In the genomic region with DNA sequence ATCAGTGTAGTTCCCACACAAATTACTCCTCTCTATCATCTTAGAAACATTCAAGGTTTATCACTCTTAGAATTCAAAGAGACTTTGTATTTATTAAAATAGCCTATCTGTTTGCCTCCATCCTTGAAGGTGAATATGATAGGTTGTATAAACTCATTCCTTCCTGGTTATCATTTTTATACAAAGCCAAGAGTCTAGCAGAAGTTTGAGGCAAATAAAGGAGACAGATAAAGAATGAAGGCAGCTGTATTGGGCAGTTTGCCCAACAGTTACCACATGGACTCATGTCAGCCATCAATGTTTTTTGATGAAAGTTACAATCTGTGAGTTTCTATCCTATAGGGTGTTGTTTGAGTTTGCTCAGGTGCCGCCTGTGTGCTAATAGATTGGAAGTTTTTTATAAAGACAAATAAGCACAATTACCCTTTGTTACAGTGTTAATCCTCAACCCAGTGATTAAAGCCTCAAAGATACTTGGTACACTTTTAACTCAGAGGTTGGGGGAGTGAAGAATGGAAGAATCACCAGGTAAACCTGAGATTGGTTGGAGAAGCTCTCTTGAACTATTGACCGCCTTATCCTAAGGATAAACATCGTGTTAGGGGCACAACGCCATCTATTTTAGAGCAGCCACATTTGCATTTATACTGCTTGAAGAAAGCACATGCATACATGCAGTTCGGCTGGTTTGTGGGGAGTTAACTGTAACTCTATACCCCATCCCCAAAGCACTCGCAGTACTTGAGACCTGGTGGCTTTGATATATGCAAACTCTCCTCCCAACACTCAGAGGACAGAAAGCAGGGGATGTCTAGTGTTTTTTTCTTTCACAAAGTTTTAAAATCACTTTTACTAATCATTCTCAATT, we compare ENCODE assay signal across 19 mouse cellular contexts.
"Had no signal": no experiment of that assay in that cellular context is flagged by ENCODE, and none has a peak within 500 bp of the region (broad histone marks: within the 10 kb centered on the region; RNA-seq: fewer than 3 reads in every experiment).

No protein-coding gene starts in this region.

- H3K27me3 ChIP-seq: kidney, embryonic 15.5 days; liver, embryonic 13.5 days; midbrain, embryonic 12.5 days; neural tube, embryonic 13.5 days had no signal

- H3K9ac ChIP-seq: kidney, embryonic 15.5 days; liver, embryonic 13.5 days; midbrain, embryonic 12.5 days; neural tube, embryonic 13.5 days had no signal

- H3K36me3 ChIP-seq: kidney, embryonic 15.5 days; liver, embryonic 13.5 days; midbrain, embryonic 12.5 days; neural tube, embryonic 13.5 days had no signal

- H3K4me1 ChIP-seq: kidney, embryonic 15.5 days; liver, embryonic 13.5 days; neural tube, embryonic 13.5 days had no signal

- DNase-seq: kidney, adult 11 months; kidney, adult 8-10 months; kidney, postnatal 25 days; layer of hippocampus, adult 9-11 months; liver, embryonic 13.5 days; lung, adult 2 months; lung, postnatal 36 days; retina, postnatal 1 day; right cerebral cortex, postnatal 25 days; spleen, adult 18-20 months; thymus, postnatal 25 days had no signal

- H3K4me2 ChIP-seq: kidney, embryonic 15.5 days; liver, embryonic 13.5 days; midbrain, embryonic 12.5 days; neural tube, embryonic 13.5 days had no signal

- H3K27ac ChIP-seq: kidney, embryonic 15.5 days; layer of hippocampus, adult 2 months; left cerebral cortex, adult 2 months; liver, embryonic 13.5 days; midbrain, embryonic 12.5 days; neural tube, embryonic 13.5 days had no signal

- ATAC-seq: lung, postnatal 0 days; midbrain, embryonic 16.5 days had no signal

- H3K4me3 ChIP-seq: kidney, embryonic 15.5 days; layer of hippocampus, adult 2 months; left cerebral cortex, adult 2 months; liver, embryonic 13.5 days; midbrain, embryonic 12.5 days; myocyte; neural tube, embryonic 13.5 days had no signal

- H3K9me3 ChIP-seq: kidney, embryonic 15.5 days; liver, embryonic 13.5 days; midbrain, embryonic 12.5 days; neural tube, embryonic 13.5 days had no signal
